In the genomic region with DNA sequence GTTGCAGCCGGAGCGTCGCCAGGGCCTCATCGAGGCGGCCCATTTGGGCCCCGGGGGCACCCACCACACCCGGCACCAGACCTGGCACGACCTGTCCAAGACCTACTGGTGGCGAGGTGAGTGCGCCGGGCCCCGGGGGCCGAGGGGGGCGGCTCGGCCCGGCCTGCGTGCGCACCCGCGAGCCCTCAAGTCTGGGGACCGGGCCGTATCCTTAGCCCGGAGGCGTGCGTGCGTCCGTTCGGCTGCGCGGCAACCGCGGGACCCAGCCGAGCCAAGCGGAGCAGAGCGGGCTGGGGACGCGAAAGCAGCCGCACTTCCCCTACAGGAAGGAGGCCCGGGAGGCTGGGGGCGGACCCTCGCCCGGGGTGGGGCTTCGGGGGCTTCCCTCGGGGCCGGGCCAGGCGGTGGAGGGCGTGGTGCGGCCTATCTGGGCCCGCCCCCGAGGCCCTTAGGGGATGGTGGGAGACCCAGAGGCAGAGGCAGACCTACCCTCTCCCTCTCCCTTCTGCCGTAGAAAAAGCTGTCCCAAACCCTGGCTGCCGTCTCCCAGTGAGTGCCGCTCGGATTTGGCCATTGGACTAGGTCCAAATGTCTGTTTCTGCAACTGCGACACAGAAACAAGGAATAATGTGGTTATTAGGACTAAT, we compare ENCODE assay signal across 8 mouse cellular contexts. TPM values are rescaled to one million over a fixed set of nuclear protein-coding genes. Genes with fewer than 3 reads are reported as not detected.
DNase-seq lines count a peak whose midpoint lies in the region; ATAC-seq and TF ChIP-seq lines count a peak whose summit lies in the region.

No protein-coding gene starts in this region.

- intact Hi-C loops in left cerebral cortex, adult 2 months (cut with DNase I), result loop anchor here (1.0 kb wide), 1 partner anchor 55 kb away; a partner anchor contains a TSS

- peak; percentile 73 for ATAC-seq in hindbrain, embryonic 16.5 days

- peaks cover 16% of the 10 kb centered on the region for H3K4me1 ChIP-seq in hindbrain, embryonic 16.5 days (ENCODE audit: control insufficient read depth, insufficient read depth, low read depth, low read length)

- peak overlapping the region; percentile 94 for H3K9ac ChIP-seq in hindbrain, embryonic 16.5 days (ENCODE audit: low read depth, low read length)

- H3K36me3 ChIP-seq in hindbrain, embryonic 16.5 days (ENCODE audit: control insufficient read depth, insufficient read depth, low read length), result peaks cover 18% of the 10 kb centered on the region
- H3K36me3 ChIP-seq in macrophage (ENCODE audit: inconsistent target), result peaks cover 25% of the 10 kb centered on the region; the same call in 1 of the 2 replicates

- peak overlapping the region; percentile 87 for H3K4me2 ChIP-seq in hindbrain, embryonic 16.5 days (ENCODE audit: low read length)

- H3K4me3 ChIP-seq in hindbrain, embryonic 16.5 days (ENCODE audit: low read length), result peak overlapping the region; percentile 99
- H3K4me3 ChIP-seq in left cerebral cortex, adult 2 months, result peak overlapping the region; percentile 98
- peak overlapping the region; percentile 82 for H3K4me3 ChIP-seq in macrophage (ENCODE audit: inconsistent target)

- peaks cover 68% of the 10 kb centered on the region for H3K79me2 ChIP-seq in macrophage (ENCODE audit: inconsistent target)

- H3K27me3 ChIP-seq in hindbrain, embryonic 16.5 days (replicated peaks; ENCODE audit: control insufficient read depth, insufficient read depth, low read length), result no peaks in the 10 kb centered on the region

- no peak for TF ChIP-seq CTCF in left cerebral cortex, adult 2 months (IDR thresholded peaks at IDR 0.05)

- H3K27ac ChIP-seq in hindbrain, embryonic 16.5 days (ENCODE audit: low read depth, low read length), result peak overlapping the region; percentile 88
- H3K27ac ChIP-seq in left cerebral cortex, adult 2 months, result peak overlapping the region; percentile 93
- peak overlapping the region; percentile 52 for H3K27ac ChIP-seq in macrophage

- 1% methylated on average over 44 of the region's 55 CpGs for WGBS in hindbrain, embryonic 16.5 days
- WGBS in macrophage (ENCODE audit: missing documents), result 2% methylated on average over 31 of the region's 55 CpGs

- peak; percentile 61 for DNase-seq in WW6 (ENCODE audit: low read depth, low spot score)
- peak; percentile 52 to 75 for DNase-seq in cerebellum, postnatal 36 days
- peak; percentile 92 for DNase-seq in gastrocnemius, adult 18-20 months (ENCODE audit: low spot score)
- peak; percentile 83 to 87 for DNase-seq in left cerebral cortex, adult 2 months (ENCODE audit: extremely low spot score in 1 of 2, low spot score in 2 of 2)
- DNase-seq in right cerebral cortex, adult 18-20 months, result peak; percentile 87
- DNase-seq in urinary bladder, postnatal 10 days (ENCODE audit: low spot score), result peak; percentile 67

- H3K9me3 ChIP-seq in hindbrain, embryonic 16.5 days (ENCODE audit: control insufficient read depth, low read length), result no peaks in the 10 kb centered on the region

RNA-seq across cellular contexts. Expression of a gene that starts 0.7 kb away (rescaled TPM):
- total RNA-seq in gastrocnemius, adult 18-20 months (2021), result 10 to 100 TPM; 10.1 to 12.9 TPM
- 21.0 and 23.0 TPM in 2 replicates for polyA plus RNA-seq in hindbrain, embryonic 16.5 days (2015; fragmentation: Nextera tagmentation; extraction: Ambion mirVana)
- total RNA-seq in left cerebral cortex, adult 2 months (2021), result 10 to 100 TPM; 50.3 to 54.9 TPM
- 100 to 1,000 TPM in 1 of 26 experiments, 10 to 100 TPM in 25; 38.9 to 110 (median 62.3) TPM for total RNA-seq in macrophage (2018; cell fraction: chromatin; rRNA removed)
- total RNA-seq in macrophage (2018; cell fraction: cytosol; rRNA removed), result 10 to 100 TPM in 8 of 26 experiments, 1 to 10 TPM in 18; 6.6 to 11.4 (median 9.4) TPM
- 10 to 100 TPM; 24.9 to 53.9 (median 39.3) TPM for total RNA-seq in macrophage (2018; cell fraction: nucleus; rRNA removed)
- 5.5 to 8.8 TPM (median 7.3 TPM) in 3 replicates for polyA plus RNA-seq in macrophage (2018)

RNA-seq across cellular contexts. Expression of a gene that starts 8.3 kb away (rescaled TPM):
- total RNA-seq in gastrocnemius, adult 18-20 months (2021), result 100 to 1,000 TPM; 638 to 646 TPM
- polyA plus RNA-seq in hindbrain, embryonic 16.5 days (2015; fragmentation: Nextera tagmentation; extraction: Ambion mirVana), result 404 and 411 TPM in 2 replicates
- total RNA-seq in left cerebral cortex, adult 2 months (2021), result 100 to 1,000 TPM; 376 to 411 TPM
- total RNA-seq in macrophage (2018; cell fraction: chromatin; rRNA removed), result 100 to 1,000 TPM in 3 of 26 experiments, 10 to 100 TPM in 23; 22.3 to 159 (median 51.0) TPM
- total RNA-seq in macrophage (2018; cell fraction: cytosol; rRNA removed), result 100 to 1,000 TPM; 394 to 810 (median 509) TPM
- 100 to 1,000 TPM in 13 of 26 experiments, 10 to 100 TPM in 13; 63.1 to 140 (median 101) TPM for total RNA-seq in macrophage (2018; cell fraction: nucleus; rRNA removed)
- polyA plus RNA-seq in macrophage (2018), result 608 to 832 TPM (median 816 TPM) in 3 replicates

RNA-seq across cellular contexts. Expression of a gene that starts 39.7 kb away (rescaled TPM):
- total RNA-seq in gastrocnemius, adult 18-20 months (2021), result 1 to 10 TPM; 5.9 to 6.4 TPM
- 9.5 and 11.6 TPM in 2 replicates for polyA plus RNA-seq in hindbrain, embryonic 16.5 days (2015; fragmentation: Nextera tagmentation; extraction: Ambion mirVana)
- 10 to 100 TPM; 12.6 to 13.1 TPM for total RNA-seq in left cerebral cortex, adult 2 months (2021)
- total RNA-seq in macrophage (2018; cell fraction: chromatin; rRNA removed), result 10 to 100 TPM in 3 of 26 experiments, 1 to 10 TPM in 19, under 1 TPM in 3, not detected in 1; 0.62 to 14.0 (median 5.3) TPM
- total RNA-seq in macrophage (2018; cell fraction: cytosol; rRNA removed), result 1 to 10 TPM in 19 of 26 experiments, under 1 TPM in 7; 0.38 to 3.1 (median 1.3) TPM
- 1 to 10 TPM in 21 of 26 experiments, under 1 TPM in 5; 0.21 to 8.3 (median 2.8) TPM for total RNA-seq in macrophage (2018; cell fraction: nucleus; rRNA removed)
- 1.2 to 2.2 TPM (median 1.5 TPM) in 3 replicates for polyA plus RNA-seq in macrophage (2018)

RNA-seq across cellular contexts. Expression of a gene that starts 55.2 kb away (rescaled TPM):
- 10 to 100 TPM; 56.6 to 57.2 TPM for total RNA-seq in gastrocnemius, adult 18-20 months (2021)
- polyA plus RNA-seq in hindbrain, embryonic 16.5 days (2015; fragmentation: Nextera tagmentation; extraction: Ambion mirVana), result 190 and 191 TPM in 2 replicates
- total RNA-seq in left cerebral cortex, adult 2 months (2021), result 100 to 1,000 TPM; 164 to 167 TPM
- 100 to 1,000 TPM in 22 of 26 experiments, 10 to 100 TPM in 4; 97.1 to 205 (median 135) TPM for total RNA-seq in macrophage (2018; cell fraction: chromatin; rRNA removed)
- 10 to 100 TPM; 57.6 to 79.0 (median 68.4) TPM for total RNA-seq in macrophage (2018; cell fraction: cytosol; rRNA removed)
- total RNA-seq in macrophage (2018; cell fraction: nucleus; rRNA removed), result 100 to 1,000 TPM in 20 of 26 experiments, 10 to 100 TPM in 6; 74.7 to 214 (median 138) TPM
- polyA plus RNA-seq in macrophage (2018), result 64.9 to 123 TPM (median 77.1 TPM) in 3 replicates

Comparison
In these comparisons a context has a peak if more than half of its experiments do, and no peak if none do; other contexts are left out.
1. Peak in every context shown above with its lines: DNase-seq, ATAC-seq, H3K4me3 ChIP-seq and H3K27ac ChIP-seq.